Mouse (Mus musculus) MN1 (cell line): ENCODE results near the gene Glt28d2.

ENCODE experiments used
- DNase-seq: peaks from one replicate; pipeline ENCODE4 v3.0.0-alpha.2; 2016; ENCODE audit warnings: low spot score

Gene Glt28d2

DNA sequence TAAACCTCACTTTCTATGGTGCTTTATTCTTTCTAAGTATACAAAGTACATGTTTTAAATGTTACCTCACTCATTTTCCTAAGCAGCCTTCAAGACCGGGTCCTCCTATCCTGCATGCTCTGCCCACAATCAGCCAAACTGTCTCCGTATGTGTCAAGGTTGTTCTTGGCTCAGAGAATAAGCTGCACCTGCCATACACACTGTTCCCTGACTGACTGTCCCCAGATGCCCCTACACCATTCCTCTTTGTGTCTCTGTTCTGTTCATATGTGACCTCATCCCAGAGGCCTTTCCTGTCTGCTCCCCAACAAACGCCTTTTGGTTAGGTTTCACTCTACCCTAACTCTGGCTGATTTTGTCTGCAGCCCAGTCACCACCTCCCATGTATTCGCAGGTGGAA is 60.0 kb downstream of the Glt28d2 start:
- no peak for DNase-seq

- DNase-seq: no peak
Measured at GRCm38 (mm10) chr3:85820839-85821548, 66.3 kb downstream of the Glt28d2 start.
